Mouse (Mus musculus): ENCODE data around the gene Actr1a. TPM values are rescaled to one million over a fixed set of nuclear protein-coding genes. Genes with fewer than 3 reads are reported as not detected.

Actr1a gene
- polyA plus RNA-seq, 1 experiment from 2014 or later, result 297 TPM

DNA sequence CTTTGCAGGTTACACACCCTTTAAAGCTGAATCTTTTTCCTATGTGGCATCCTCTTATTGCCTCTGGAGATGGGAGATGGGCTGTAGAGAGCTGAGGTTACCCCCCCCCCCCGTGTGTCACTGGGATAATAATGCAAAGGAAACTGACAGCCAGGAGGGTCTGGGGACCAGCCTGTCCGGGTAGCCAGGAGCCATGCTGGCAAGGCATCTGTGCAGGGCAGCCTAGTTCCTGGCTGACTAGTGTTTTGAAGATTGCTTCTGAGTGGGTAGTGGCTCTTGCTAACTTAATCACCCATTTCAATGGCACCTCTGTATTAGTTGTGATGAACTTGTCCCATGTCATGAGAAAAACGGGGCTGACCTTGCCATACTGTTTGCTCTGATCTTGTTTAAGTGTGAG lies 2.9 kb upstream of the Actr1a start:
- no peak overlapping the region for H3K27ac ChIP-seq (replicated peaks)
- peak overlapping the region; percentile 89 for H3K9ac ChIP-seq
- no peaks in the 10 kb centered on the region for H3K9me3 ChIP-seq
- ATAC-seq (ENCODE audit: low read depth), result no peak
- H3K27me3 ChIP-seq, result no peaks in the 10 kb centered on the region
- peaks cover 51% of the 10 kb centered on the region for H3K4me1 ChIP-seq (replicated peaks)
- H3K36me3 ChIP-seq, result peaks cover 18% of the 10 kb centered on the region
- H3K4me3 ChIP-seq, result peak overlapping the region; percentile 90
- H3K4me2 ChIP-seq, result peak overlapping the region; percentile 81
- WGBS, result 38% methylated on average over 3 of the region's 3 CpGs

DNA sequence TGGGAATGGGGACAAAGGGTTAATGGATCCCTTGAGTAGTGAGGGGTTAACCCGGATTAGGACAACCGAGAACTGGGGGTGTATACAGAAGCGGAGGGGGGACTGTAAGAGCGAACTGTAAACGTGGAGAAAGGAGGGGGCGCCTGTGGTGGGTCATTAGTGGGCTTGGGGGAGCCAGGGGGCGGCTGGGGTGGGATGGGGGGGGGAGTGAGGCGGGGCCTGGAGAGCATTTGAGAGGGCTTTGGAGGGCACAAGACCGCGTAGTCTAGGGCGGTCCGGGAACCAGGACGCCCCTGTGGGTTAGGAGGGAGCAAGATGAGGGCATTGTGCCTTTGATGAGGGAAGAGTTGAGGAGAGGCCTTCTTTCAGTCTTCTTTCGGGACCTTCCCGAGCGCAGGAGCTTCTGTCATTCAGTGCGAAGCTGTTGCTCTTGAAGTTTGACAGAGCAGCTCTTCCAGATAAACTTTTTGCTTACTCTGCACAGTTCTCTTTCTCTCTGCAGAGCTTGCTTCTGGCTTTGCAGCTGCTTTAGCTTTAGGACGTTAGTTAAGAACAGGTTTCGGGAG lies 2.0 kb upstream of the Actr1a start:
- H3K27me3 ChIP-seq, result no peaks in the 10 kb centered on the region
- H3K27ac ChIP-seq (replicated peaks), result peak overlapping the region; percentile 85
- H3K9ac ChIP-seq, result peak overlapping the region; percentile 89
- peak overlapping the region; percentile 90 for H3K4me3 ChIP-seq
- 0 out of 2 replicates have a peak, but pooled peaks have one; percentile 0 for ATAC-seq (ENCODE audit: low read depth)
- H3K9me3 ChIP-seq, result no peaks in the 10 kb centered on the region
- peaks cover 54% of the 10 kb centered on the region for H3K4me1 ChIP-seq (replicated peaks)
- H3K4me2 ChIP-seq, result peak overlapping the region; percentile 81
- 2% methylated on average over 18 of the region's 19 CpGs for WGBS
- H3K36me3 ChIP-seq, result peaks cover 10% of the 10 kb centered on the region

DNA sequence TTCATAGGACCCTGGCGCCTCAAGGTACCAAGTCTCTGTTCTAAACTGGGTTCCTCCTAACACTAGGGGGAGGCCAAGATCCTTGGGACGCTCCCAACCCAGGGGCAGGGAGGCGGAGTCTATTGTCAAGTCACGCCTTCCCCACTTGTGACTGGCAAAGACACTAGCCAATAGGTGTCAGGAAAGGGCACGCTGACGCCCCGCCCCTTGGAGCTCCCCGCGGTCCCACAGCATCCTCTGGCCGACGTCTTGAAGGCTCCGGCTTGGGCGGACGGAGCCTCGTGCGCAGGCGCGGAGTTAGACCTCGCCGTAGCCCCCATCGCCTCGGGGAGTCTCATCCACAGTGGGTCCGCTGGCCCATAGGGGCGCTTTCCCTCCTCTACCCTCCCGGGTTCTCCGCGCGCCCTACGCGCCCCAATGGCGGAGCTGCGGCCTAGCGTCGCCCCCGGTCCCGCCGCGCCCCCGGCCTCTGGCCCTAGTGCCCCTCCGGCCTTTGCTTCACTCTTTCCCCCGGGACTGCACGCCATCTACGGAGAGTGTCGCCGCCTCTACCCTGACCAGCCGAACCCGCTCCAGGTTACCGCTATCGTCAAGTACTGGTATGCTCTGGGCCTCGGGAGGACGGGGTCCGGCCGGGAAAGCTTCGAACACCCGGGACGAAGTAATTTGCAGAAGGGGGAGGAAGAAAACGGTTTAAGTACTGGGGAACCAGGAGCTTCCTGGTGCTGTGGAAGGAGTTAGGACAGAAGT lies 1.3 kb upstream of the Actr1a start, which contains the start of gene Sufu:
Sufu (plus strand) TSS at position 211 of the 750 bp plus-strand sequence.
- Histone ChIP-seq H3K9me3 (no peaks in the 10 kb centered on the region), H3K4me2 (peak within 1 kb of the TSS; percentile 81), H3K4me1 (replicated peaks) (peaks cover 54% of the 10 kb centered on the region), H3K9ac (peak within 1 kb of the TSS; percentile 89), H3K27ac (replicated peaks) (peak within 1 kb of the TSS; percentile 85), H3K27me3 (no peaks in the 10 kb centered on the region), H3K4me3 (peak within 1 kb of the TSS; percentile 90), H3K36me3 (peaks cover 9% of the 10 kb centered on the region)
- WGBS, result under 1% methylated on average over 56 of the region's 57 CpGs
- peak; percentile 87 for ATAC-seq (ENCODE audit: low read depth)

DNA sequence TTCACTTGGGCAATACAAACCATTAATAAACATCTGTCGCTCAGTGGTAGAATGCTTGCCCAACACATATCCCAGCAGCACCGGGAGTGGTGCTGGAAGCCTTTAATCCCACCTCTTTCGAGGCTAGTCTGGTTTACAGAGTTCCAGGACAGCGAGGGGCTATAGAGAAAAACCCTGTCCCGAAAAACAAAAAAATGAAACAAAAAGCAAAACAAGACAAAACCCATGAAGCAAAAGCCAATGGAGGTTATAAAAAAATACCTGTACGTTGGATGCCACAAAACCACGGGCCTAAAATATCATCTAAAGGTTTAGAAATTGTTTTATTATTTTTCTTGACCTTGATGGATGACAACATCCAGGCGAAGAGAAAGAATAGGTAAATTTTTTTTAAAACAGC lies 561 bp upstream of the Actr1a start:
- no peak for ATAC-seq (ENCODE audit: low read depth)
- Histone ChIP-seq H3K4me1 (replicated peaks) (peaks cover 54% of the 10 kb centered on the region), H3K4me3 (peak overlapping the region; percentile 66), H3K27me3 (no peaks in the 10 kb centered on the region), H3K9ac (0 out of 2 replicates have a peak overlapping the region, but pooled peaks have one; percentile 83), H3K36me3 (peaks cover 6% of the 10 kb centered on the region), H3K9me3 (no peaks in the 10 kb centered on the region), H3K27ac (replicated peaks) (0 out of 2 replicates have a peak overlapping the region, but pooled peaks have one; percentile 9), H3K4me2 (peak overlapping the region; percentile 66)
- 15% methylated on average over 8 of the region's 8 CpGs for WGBS

DNA sequence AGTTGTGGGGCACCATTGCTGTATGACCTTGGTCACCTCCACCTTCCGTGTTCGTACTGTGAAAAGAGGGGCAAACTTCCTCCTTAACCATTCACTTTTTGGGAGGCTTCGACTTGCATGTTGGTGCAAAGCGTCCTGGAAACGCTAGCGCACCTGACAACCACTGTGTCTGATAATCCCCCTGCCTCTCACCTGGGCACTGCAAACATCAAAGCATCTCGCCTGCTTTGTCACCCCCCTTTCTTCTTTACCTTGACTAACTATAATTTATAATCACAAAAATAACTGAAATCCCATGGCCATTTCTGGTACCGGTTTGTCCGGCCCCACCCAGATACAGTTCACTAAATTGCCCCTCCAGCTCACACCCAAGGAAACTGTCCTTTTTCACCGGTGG lies 838 bp downstream of the Actr1a start:
- Histone ChIP-seq H3K4me1 (replicated peaks) (peaks cover 46% of the 10 kb centered on the region), H3K9me3 (no peaks in the 10 kb centered on the region), H3K27me3 (no peaks in the 10 kb centered on the region)

DNA sequence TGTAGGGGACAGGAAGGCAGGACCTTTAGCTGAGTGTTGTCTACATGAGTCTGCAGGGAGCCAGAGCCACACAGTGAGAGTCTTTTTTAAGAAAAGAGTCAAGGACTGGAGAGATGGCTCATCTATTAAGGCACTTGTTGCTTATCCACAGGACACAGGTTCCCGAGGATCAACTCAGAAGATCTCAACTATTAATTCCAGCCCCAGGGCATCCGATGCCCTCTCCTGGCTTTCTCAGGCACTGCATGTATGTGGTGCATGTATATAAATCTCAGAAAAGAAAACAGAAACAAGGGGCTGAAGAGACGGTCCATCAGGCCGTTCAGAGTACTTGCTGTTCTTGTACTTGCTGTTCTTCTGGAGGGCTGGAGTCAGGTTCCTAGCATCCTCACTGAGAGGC lies 3.5 kb downstream of the Actr1a start:
- Histone ChIP-seq H3K27ac (replicated peaks) (no peak overlapping the region), H3K9me3 (no peaks in the 10 kb centered on the region), H3K36me3 (peaks cover 17% of the 10 kb centered on the region; the same call in 1 of the 2 replicates), H3K4me2 (no peak overlapping the region), H3K27me3 (no peaks in the 10 kb centered on the region), H3K4me3 (no peak overlapping the region), H3K9ac (no peak overlapping the region), H3K4me1 (replicated peaks) (peaks cover 29% of the 10 kb centered on the region)
- WGBS, result 29% methylated on average over 4 of the region's 4 CpGs
- no peak for ATAC-seq (ENCODE audit: low read depth)

More for the DNA sequence above, 838 bp downstream of the Actr1a start:
- Histone ChIP-seq H3K36me3 (0 out of 2 replicates have a peak, but pooled peaks cover 9% of the 10 kb centered on the region), H3K4me2 (peak overlapping the region; percentile 99), H3K4me3 (peak overlapping the region; percentile 66), H3K9ac (peak overlapping the region; percentile 78), H3K27ac (replicated peaks) (no peak overlapping the region)
- 6% methylated on average over 10 of the region's 10 CpGs for WGBS
- no peak for ATAC-seq (ENCODE audit: low read depth)

DNA sequence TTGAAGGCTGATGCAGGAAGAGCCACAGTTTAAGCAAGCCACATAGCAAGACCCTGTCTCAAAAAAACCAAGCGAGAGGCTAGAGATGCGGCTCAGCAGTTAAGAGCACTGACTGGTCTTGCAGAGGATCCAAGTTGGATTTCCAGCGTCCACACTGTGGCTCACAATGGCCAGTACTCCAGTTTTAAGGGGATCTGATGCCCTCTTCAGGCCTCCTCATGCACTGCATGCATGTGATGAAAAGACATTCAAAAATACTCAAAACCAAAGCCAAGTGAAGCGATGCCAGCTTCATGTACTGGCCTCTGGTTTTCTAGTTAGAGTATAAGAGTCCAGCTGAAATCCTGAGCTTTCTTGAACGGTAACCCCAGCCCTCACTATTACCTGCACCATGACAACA lies 5.7 kb downstream of the Actr1a start:
- ATAC-seq (ENCODE audit: low read depth), result no peak
- no peaks in the 10 kb centered on the region for H3K9me3 ChIP-seq

DNA sequence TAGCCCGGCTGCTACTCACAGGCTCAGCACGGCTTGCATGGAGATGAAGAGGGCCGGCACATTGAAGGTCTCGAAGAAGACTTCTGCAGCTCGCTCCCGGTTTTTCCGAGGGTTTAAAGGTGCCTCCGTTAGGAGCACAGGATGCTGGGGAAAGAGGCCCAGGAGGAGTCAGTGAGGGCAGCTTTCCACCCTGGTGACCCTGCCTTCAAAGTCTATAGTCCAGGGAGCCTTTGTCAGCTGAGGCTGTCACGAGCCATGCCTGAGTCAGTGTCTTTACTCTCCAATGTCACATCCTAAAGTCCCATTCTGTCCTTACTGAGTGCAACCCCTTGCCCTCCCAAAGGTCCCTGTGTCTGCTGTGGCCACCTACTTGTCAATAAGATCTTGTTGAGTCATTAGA lies 13.3 kb downstream of the Actr1a start:
- Histone ChIP-seq H3K27ac (replicated peaks) (no peak overlapping the region), H3K4me2 (no peak overlapping the region), H3K36me3 (peaks cover 93% of the 10 kb centered on the region), H3K4me1 (replicated peaks) (no peaks in the 10 kb centered on the region), H3K9me3 (no peaks in the 10 kb centered on the region), H3K27me3 (no peaks in the 10 kb centered on the region), H3K9ac (no peak overlapping the region), H3K4me3 (no peak overlapping the region)
- 92% methylated on average over 9 of the region's 9 CpGs for WGBS
- no peak for ATAC-seq (ENCODE audit: low read depth)

More for the DNA sequence above, 5.7 kb downstream of the Actr1a start:
- Histone ChIP-seq H3K4me3 (no peak overlapping the region), H3K9ac (no peak overlapping the region), H3K4me1 (replicated peaks) (peaks cover 23% of the 10 kb centered on the region), H3K27ac (replicated peaks) (no peak overlapping the region), H3K4me2 (no peak overlapping the region), H3K27me3 (no peaks in the 10 kb centered on the region), H3K36me3 (peaks cover 33% of the 10 kb centered on the region)
- 86% methylated on average over 5 of the region's 5 CpGs for WGBS

DNA sequence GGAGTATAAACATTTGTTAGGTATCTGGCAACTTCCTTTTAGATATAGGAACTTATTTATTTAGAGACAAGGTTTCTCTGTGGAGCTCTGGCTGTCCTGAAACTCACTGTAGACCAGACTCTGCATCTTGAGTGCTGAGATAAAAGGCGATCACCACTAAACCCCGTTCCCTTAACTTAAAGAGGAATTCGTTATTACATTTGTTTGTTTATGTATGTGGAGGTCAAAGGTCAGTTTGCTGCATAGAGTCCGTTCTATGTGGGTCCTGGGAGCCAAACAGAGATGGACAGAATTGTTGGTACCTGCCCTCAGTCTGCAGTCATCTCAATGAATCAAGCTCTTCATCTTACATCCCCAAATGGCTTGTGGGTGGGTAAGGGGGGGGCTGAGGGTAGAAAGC lies 19.7 kb downstream of the Actr1a start:
- Histone ChIP-seq H3K4me3 (no peak overlapping the region), H3K9ac (no peak overlapping the region), H3K4me2 (no peak overlapping the region), H3K4me1 (replicated peaks) (0 out of 2 replicates have a peak, but pooled peaks cover 3% of the 10 kb centered on the region), H3K36me3 (peaks cover 48% of the 10 kb centered on the region), H3K27ac (replicated peaks) (no peak overlapping the region), H3K27me3 (no peaks in the 10 kb centered on the region), H3K9me3 (no peaks in the 10 kb centered on the region)
- no peak for ATAC-seq (ENCODE audit: low read depth)
- 72% methylated on average over 4 of the region's 4 CpGs for WGBS

DNA sequence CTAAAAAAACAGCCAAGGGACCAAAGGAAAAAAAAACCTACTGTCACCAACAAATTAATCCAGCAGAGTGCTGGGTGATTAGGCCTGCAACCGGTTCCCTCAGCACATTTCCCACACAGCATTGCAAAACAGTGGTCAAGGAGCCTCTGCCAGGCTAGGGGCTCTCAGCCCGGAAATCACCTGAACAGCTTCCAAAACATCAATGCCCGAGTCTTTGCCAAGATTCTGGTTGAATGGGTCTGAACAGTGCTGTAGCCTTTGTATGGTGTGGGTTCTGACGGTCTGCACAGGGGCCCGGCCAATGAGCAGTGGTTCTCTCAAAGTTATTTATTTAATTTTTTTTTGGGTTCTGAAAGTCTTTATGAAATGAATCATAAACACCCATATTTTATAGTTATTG lies 20.1 kb downstream of the Actr1a start:
- Histone ChIP-seq H3K4me1 (replicated peaks) (0 out of 2 replicates have a peak, but pooled peaks cover 3% of the 10 kb centered on the region), H3K4me3 (no peak overlapping the region), H3K4me2 (no peak overlapping the region), H3K9ac (no peak overlapping the region), H3K36me3 (peaks cover 44% of the 10 kb centered on the region), H3K27me3 (no peaks in the 10 kb centered on the region), H3K9me3 (no peaks in the 10 kb centered on the region), H3K27ac (replicated peaks) (no peak overlapping the region)
- ATAC-seq (ENCODE audit: low read depth), result no peak
- 66% methylated on average over 5 of the region's 5 CpGs for WGBS

DNA sequence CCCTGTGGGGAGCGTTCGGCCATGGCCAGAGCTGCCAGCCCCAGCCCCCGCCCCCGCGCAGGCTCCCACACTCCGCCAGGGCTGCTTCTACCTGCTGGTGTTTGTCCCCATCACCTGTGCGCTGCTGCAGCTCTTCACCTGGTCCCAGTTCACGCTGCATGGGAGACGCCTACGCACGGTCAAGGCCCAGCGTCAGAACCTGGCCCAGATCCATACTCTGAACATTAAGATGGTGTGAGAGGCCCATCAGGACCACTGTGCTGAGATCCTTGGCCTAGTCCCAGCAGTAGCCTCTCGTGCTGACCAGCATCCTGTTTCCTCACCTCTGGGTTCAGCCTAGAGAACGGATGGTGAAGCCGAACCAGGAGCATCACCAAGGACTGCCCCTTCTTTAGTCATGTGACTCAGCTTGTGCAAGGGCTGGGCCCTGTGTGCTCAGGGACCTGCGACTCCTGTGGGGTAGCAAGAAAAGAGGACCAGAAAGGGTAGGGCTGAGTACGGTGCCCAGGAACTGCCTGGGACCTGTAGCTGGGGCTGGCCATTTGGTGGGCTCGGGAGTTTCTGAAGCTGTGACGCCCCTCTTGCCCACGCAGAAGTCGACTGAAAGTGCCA lies 21.0 kb downstream of the Actr1a start:
- Histone ChIP-seq H3K4me1 (replicated peaks) (0 out of 2 replicates have a peak, but pooled peaks cover 3% of the 10 kb centered on the region), H3K4me3 (no peak overlapping the region), H3K27me3 (no peaks in the 10 kb centered on the region), H3K9me3 (no peaks in the 10 kb centered on the region), H3K27ac (replicated peaks) (no peak overlapping the region), H3K4me2 (no peak overlapping the region), H3K36me3 (peaks cover 35% of the 10 kb centered on the region), H3K9ac (no peak overlapping the region)
- ATAC-seq (ENCODE audit: low read depth), result no peak; the same call in 1 of the 2 replicates
- WGBS, result 55% methylated on average over 21 of the region's 21 CpGs

DNA sequence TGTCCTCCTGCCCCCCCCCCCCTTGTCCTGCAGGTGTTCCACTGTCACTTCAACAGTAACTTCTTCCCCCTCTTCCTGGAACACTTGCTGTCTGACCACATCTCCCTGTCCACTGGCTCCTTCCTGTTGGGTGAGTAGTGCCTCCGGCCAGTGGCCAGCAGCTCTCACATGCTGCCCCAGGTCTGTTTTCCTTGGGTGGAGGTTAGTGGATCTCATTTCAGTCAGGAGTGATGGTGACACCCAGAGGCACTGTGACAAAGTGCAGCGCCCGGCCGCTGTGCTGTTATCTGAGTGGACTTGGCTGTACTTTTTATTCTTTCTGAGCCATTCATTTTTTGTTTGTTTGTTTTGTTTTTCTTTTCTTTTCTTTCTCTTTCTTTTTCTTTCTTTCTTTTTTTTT lies 26.3 kb downstream of the Actr1a start:
- ATAC-seq (ENCODE audit: low read depth), result no peak
- 25% methylated on average over 4 of the region's 4 CpGs for WGBS
- no peaks in the 10 kb centered on the region for H3K27me3 ChIP-seq

More for the DNA sequence above, 26.3 kb downstream of the Actr1a start:
- Histone ChIP-seq H3K9ac (no peak overlapping the region), H3K4me2 (no peak overlapping the region), H3K36me3 (no peaks in the 10 kb centered on the region), H3K27ac (replicated peaks) (no peak overlapping the region), H3K4me3 (no peak overlapping the region), H3K4me1 (replicated peaks) (no peaks in the 10 kb centered on the region), H3K9me3 (no peaks in the 10 kb centered on the region)

Data from neural tube, embryonic 13.5 days (tissue).